Mouse (Mus musculus) induced T-regulatory cell, adult 2 months (primary cell): ENCODE data around the gene Fcer1a.
"Not testable (repeated sequence)": the region's sequence is repeated elsewhere in the genome, so short reads cannot be mapped to it uniquely, and the experiment has no call there.

ENCODE experiments used
- DNase-seq: peaks from one replicate; pipeline ENCODE4 v3.0.0-alpha.2; 2012; ENCODE audit warnings: low read depth

Gene Fcer1a

DNA sequence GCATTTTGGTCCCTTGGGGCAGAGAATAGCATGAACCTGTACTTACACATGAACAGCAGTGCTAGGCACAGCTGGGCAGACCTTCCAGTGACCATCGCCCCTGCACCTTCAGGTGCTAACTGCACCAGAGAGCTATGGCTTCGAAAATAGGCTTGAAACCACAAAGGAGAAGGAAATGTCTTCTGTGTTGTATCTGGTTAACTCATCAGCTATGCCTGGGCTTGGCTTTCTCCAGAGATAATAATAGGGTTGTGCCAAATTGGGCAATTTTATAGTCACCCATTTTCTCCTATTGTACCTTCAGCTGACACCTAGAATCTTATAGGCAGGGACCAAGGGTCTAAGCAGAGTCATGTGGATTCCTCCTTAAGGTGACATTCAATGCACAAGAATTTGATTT lies at the start of gene Fcer1a:
Fcer1a (minus strand) TSS at position 134 of the 400 bp plus-strand sequence.
- no peak for DNase-seq

DNA sequence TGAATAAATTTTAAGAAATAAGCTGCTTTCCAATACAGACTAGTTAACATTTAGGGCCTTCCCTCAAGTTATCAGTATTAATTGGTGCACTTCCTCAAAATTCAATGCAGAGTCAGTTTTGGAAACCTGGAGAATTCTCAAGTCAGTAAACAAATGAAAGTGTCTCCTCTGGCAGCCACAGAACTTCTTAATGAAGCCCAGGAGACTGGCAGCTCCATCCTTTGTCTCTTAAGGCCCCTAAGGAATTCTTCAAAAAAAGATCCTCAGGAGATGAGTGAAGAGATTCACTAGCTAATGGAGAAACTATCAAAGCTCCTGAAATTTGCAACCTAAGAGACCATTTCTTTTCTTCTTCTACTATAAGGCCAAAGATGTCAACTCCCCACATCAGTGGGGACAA lies 38.7 kb upstream of the Fcer1a start, which contains the start of gene Olfr418:
Olfr418 (plus strand) TSS at position 301 of the 400 bp plus-strand sequence.
- DNase-seq: no peak

DNA sequence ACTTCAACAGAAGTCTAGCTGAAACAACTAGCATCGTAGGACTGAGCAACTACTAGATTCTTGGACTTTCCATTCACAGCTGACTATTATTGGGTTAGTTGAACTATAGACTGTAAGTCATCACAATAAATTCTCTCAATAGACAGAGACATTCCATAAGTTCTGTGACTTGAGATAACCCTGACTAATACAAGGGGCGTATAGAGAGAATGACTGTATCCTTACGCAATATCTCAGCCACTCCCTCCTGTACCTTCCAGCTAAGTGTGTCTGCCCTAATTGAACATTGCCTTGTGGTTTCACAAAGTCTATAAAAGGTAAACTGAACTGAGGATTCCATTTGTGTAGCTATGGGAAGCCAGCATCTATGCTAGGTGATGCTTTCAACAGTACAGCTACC lies 22.9 kb upstream of the Fcer1a start:
- no peak for DNase-seq

DNA sequence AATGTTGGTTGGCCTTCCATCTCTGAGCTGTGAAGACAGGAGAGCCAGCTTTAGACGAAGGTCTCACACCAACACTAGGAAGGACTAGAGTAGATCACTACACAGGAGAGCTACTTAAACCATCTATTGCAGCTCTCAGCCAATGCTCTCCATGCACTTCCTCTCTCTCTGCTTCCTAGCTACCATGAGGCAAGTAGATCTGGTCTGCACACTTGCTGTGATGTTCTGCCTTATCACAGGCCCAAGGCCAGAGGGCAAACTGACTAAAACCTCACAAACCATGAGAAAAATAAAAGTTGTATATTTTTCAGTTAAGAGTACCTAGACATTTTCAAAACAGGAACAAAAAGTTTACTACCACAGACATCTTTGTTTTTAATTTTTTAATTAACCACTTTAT lies 10.0 kb upstream of the Fcer1a start:
- not testable (repeated sequence) for DNase-seq

DNA sequence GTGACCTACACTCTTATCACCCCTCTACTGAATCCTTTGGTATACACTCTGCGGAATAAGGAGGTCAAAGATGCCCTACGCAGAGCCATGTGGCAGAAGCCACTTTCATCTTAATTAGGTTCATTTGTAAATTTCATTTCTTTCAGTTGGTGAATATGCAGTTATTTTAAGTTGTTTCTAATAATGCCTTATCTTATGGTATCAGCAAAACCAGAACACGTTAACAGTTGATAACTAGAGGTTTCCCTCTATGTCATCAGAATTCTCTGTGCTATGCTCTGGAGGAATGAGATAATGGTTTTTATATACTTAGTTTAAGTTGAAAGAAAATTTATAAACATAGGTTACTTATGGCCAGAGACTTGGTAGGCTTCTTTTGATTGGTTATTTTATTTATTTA lies 10.5 kb downstream of the Fcer1a start:
- DNase-seq: no peak

DNA sequence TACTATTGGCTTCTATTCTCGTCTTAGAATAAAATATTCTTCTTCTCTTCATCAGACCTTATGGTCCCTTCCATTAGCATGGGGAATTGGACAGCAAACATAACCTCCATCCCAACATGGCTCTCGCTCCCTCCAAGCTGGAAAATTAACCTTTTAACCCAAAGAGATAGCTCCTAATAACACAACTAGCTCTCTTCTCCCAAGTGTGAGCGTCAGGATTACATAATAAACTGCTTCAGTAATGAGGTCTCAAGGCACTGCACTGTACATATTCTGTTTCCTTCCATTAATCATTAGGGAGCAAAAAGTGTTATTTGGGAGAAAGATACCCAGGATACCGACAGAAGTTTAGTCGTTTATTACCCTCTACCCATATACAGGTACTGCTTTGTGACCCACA lies 14.9 kb downstream of the Fcer1a start, which contains the start of gene Olfr1404:
Olfr1404 (plus strand) TSS at position 301 of the 400 bp plus-strand sequence.
- DNase-seq: no peak

DNA sequence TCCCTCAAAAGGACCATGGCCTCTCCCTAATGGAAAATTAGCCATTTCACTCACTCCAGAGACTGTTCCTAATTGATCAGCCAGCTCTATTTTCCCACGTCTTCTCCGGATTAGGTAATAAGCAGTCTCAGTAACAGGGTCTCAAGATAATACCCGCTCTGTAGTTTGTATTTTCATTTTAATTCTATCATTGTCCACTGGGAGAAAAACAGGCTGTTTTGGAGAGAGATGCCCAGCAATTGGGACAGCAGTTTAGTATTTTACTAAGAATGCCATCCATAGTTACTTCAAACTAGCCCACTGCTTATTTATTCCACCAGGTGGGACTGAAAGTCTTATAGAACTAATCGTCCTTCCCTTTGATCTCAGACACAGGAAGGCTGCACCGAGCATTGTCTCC lies 29.5 kb downstream of the Fcer1a start, which contains the start of gene Olfr218:
Olfr218 (plus strand) TSS at position 301 of the 400 bp plus-strand sequence.
- DNase-seq: no peak

DNA sequence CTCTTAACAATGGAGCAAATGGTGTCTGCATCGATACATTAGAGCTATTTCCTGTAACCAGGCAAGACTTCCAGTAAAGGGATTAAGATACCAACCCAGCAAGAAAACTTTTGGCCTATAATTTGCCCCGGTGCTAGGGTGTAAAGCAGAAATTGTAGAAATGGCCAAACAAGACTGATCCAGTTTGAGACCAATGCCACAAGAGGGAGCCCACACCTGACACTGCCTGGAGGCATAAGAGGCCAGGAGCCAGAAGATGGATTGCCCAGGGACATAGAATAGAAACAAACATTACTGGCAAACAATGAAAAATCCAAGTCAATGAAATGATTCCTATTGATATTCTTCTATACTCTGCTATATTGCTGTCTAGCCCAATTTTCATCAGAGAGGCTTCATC lies 30.7 kb downstream of the Fcer1a start:
- DNase-seq: no peak

DNA sequence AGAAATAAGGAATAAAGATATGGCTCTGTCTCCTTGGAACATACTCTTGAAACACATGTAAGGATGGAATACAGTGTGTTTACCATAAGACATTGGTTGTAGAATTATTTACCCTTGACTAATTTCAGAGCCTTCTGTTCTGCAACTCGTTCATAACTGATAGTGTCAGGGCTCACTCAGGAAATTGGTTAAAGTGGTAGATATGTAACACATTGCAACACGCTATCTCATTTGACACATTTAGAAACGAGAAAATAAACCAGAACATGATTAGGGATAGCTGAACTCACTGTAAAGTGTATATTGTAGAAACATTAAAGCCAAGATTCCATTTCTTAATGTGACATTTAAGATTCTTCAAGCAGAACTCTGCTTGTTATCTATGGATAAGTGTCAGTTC lies 35.0 kb downstream of the Fcer1a start:
- no peak for DNase-seq

DNA sequence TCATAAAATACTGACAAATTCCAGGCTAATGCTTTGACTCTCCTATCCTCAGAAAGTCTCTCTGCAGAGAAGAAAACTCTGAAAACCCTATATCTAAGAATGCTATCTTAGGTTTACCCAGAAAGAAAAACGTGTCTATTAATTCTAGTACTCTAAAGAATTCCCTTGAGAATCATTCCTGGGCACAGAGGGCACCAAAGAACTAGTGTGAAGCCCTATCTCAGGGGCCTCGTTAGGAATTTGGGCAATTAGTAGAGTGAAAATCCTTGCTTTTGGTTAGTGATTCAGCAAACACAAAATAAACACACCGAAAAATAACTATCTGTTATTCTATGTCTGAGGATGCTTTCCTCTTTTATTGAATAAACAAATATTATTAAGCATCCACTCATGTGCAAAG lies 36.5 kb downstream of the Fcer1a start, which contains the start of gene Olfr1406:
Olfr1406 (minus strand) TSS at position 101 of the 400 bp plus-strand sequence.
- no peak for DNase-seq

DNA sequence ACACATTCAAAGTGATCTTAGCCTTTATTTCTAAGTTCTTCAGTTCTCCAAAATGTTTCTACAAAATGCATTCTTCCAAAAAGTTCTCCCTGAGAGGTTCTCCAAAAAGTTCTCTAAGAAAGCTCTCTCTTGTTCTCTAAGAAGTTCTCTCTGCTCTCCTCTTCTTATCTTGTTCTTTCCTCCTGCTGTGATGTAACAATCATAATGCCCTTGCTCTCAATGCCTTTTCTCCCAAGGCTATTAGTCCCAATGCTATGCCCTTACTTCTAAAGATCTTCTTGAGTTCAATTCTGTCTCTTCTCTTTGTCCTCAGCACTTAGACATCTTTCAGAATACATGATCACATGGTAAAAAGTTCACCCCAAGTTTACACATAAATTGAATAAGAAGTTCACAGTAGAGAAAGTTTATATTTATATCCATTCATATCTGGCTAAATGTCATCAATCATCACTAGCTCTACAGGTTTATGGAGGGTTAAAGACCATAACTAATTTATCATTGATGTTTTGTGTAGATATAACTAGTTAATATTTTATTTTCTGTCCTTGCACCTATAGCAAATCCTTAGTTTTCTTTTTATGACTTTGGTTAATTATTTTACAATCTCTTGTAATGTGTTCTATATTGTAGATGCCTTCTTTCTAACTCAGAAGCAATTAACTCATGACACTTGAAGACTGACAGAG lies 52.7 kb downstream of the Fcer1a start:
- DNase-seq: no peak
